Mouse (Mus musculus) forebrain, embryonic 12.5 days (tissue): Measurements from ENCODE around the gene Creb1. TPM values are rescaled to one million over a fixed set of nuclear protein-coding genes. Genes with fewer than 3 reads are reported as not detected.

ENCODE experiments used
- ATAC-seq: fragments of 200-750 bp; cut with Nextera tagmentation; 2 replicates; pipeline ENCODE4 v1.8.0; 2017; ENCODE audit warnings: moderate TSS enrichment; ENCODE audit not compliant: low FRiP score
- H3K27ac ChIP-seq: fragments of 300-500 bp; sonication (generic); 2 replicates; pipeline ENCODE4 v1.5.1; 2016; ENCODE audit warnings: mild to moderate bottlenecking
- H3K27me3 ChIP-seq: fragments of 300-500 bp; sonication (generic); 2 replicates; pipeline ENCODE4 v1.6.1; 2016; ENCODE audit warnings: mild to moderate bottlenecking
- H3K36me3 ChIP-seq: fragments of 300-500 bp; sonication (generic); replicated peaks from 2 replicates; pipeline ENCODE4 v1.6.1; 2016; ENCODE audit warnings: mild to moderate bottlenecking
- H3K4me1 ChIP-seq: fragments of 300-500 bp; sonication (generic); 2 replicates; pipeline ENCODE4 v1.6.1; 2016
- H3K4me2 ChIP-seq: fragments of 300-500 bp; sonication (generic); 2 replicates; pipeline ENCODE4 v1.6.1; 2016; ENCODE audit warnings: mild to moderate bottlenecking, moderate library complexity
- H3K4me3 ChIP-seq: fragments of 300-500 bp; sonication (generic); replicated peaks from 2 replicates; pipeline ENCODE4 v1.5.1; 2016; ENCODE audit warnings: mild to moderate bottlenecking
- H3K9ac ChIP-seq: fragments of 300-500 bp; sonication (generic); 2 replicates; pipeline ENCODE4 v1.6.1; 2016; ENCODE audit warnings: mild to moderate bottlenecking
- H3K9me3 ChIP-seq: fragments of 300-500 bp; sonication (generic); 2 replicates; pipeline ENCODE4 v1.6.1; 2016
- WGBS: fragments of 180-500 bp; shearing (Covaris S2); methylation state at CpG from one replicate; pipeline ENCODE4 v1.1.7; 2016; 5-methylcytosine and 5-hydroxymethylcytosine counted together
- polyA plus RNA-seq: library from polyadenylated mRNA; unstranded; fragments of >200 nt; fragmentation: Nextera tagmentation; extraction: Ambion mirVana; gene quantifications from 2 replicates; pipeline ENCODE4 v1.2.1, GENCODE M21; 2016

The Creb1 gene
- 66.1 and 75.4 TPM in 2 replicates for polyA plus RNA-seq

DNA sequence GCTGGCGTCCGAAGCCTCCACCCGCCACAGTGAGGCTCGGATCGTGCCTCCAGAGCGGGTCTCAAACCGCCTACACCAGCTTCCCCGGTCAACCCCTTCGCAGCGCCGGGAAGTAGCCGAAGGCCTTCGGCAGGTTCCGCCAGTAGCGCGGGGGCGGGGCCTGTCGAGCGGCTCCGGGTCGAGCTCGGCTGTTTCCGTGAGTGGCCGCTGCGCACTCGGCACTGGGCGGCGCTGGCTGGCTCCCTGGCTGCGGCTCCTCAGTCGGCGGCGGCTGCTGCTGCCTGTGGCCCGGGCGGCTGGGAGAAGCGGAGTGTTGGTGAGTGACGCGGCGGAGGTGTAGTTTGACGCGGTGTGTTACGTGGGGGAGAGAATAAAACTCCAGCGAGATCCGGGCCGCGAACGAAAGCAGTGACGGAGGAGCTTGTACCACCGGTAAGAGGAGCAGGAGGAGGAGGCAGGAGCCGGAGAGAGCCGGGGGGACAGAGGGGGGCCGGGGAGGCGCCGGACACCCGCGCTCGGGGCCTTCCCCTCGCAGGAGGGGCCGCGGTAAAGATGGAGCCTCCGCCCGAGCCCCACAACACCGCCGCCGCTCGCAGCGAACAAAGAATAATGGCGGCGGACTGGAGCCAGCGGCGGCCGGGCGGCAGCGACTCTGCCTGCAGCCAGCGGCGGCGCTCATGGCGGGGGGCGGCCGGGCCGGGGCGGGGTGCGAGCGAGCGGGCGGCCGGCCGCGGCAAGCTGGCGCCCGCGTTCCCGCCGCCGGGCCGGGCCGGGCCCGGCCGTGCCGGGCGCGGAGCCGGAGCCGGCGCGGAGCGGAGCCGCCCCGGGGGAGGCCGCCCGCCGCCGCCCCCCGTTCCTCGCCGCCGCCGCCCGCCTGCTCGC, at the start of gene Creb1:
Gene Creb1 (plus strand): TSS at position 57 of the 882 bp plus-strand sequence.
- Histone ChIP-seq H3K27ac (peak within 1 kb of the TSS; percentile 100), H3K4me3 (peak within 1 kb of the TSS; percentile 90), H3K27me3 (no peaks in the 10 kb centered on the region), H3K36me3 (no peaks in the 10 kb centered on the region), H3K9ac (peak within 1 kb of the TSS; percentile 97), H3K9me3 (no peaks in the 10 kb centered on the region), H3K4me2 (peak within 1 kb of the TSS; percentile 84), H3K4me1 (peaks cover 32% of the 10 kb centered on the region)
- WGBS, result under 1% methylated on average over 92 of the region's 119 CpGs
- ATAC-seq, result peak; percentile 97

- no peak for ATAC-seq
- Histone ChIP-seq H3K27me3 (no peaks in the 10 kb centered on the region), H3K9ac (no peak overlapping the region), H3K9me3 (no peaks in the 10 kb centered on the region), H3K4me1 (no peaks in the 10 kb centered on the region; the same call in 1 of the 2 replicates), H3K36me3 (no peaks in the 10 kb centered on the region), H3K4me2 (no peak overlapping the region), H3K27ac (no peak overlapping the region), H3K4me3 (no peak overlapping the region)
- 39% methylated on average over 4 of the region's 4 CpGs for WGBS
Measured at GRCm38 (mm10) chr1:64488521-64489029, 43.9 kb upstream of the Creb1 start.

DNA sequence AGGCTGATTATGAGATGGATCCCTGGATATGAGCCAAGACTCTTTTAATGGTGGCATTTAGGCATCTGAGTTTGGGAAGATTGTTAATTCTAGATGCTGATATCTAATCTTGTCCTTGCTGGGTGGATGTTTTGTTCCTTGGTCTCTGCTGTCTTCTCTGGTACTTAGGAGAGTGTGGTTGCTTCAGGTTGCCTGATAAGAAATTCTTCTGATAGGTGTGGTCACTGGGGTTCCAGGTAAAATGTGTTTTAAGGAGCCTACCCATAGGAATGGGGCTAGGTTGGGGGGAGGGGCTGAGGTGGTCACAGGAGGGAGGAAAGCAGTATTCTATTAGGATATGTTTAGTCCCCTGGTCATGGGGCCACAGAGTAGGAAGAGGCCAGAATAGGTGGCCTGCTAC, 35.6 kb upstream of the Creb1 start:
- H3K27me3 ChIP-seq, result no peaks in the 10 kb centered on the region
- H3K36me3 ChIP-seq, result no peaks in the 10 kb centered on the region
- H3K27ac ChIP-seq, result no peak overlapping the region
- H3K4me2 ChIP-seq, result no peak overlapping the region
- ATAC-seq, result no peak
- no peak overlapping the region for H3K4me3 ChIP-seq
- H3K9me3 ChIP-seq, result 0 out of 2 replicates have a peak, but pooled peaks cover 3% of the 10 kb centered on the region
- H3K4me1 ChIP-seq, result no peaks in the 10 kb centered on the region
- no peak overlapping the region for H3K9ac ChIP-seq

DNA sequence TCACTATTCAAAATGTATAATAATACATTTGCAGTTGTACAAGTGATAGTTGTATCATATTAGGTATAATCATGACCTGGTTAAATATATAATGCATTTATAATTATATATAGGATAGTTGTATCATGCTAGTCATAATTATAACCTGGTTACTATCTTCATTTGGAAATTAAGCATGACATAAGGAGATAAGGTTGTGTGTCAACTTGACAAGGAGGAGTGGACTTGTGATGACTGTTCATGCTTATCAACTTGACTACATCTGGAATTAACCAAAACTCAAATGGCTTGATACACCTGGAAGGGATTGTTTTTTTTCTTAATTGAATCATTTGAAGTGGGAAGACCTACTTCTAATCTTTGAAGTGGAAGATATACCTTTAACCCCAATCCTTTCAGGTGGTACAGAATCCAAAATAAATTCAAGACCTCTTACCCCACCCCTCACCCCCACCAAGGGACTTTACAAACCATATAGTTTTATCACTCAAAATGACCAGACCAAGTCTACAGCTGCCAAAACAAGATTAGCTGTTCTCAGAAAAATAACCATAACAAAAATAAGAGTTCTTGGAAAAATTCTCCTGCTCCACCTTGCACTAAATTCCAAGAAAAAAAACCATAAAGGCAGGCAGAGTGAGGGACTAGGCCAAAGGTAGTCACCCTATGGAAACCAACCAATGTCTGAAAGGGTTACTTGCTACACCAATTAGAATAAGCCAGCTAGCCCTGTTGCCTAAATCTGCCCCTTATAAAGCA, 30.9 kb upstream of the Creb1 start:
- ATAC-seq, result no peak
- Histone ChIP-seq H3K4me1 (no peaks in the 10 kb centered on the region), H3K9me3 (no peaks in the 10 kb centered on the region), H3K27ac (no peak overlapping the region), H3K27me3 (no peaks in the 10 kb centered on the region), H3K9ac (no peak overlapping the region), H3K4me3 (no peak overlapping the region), H3K36me3 (no peaks in the 10 kb centered on the region), H3K4me2 (no peak overlapping the region)

DNA sequence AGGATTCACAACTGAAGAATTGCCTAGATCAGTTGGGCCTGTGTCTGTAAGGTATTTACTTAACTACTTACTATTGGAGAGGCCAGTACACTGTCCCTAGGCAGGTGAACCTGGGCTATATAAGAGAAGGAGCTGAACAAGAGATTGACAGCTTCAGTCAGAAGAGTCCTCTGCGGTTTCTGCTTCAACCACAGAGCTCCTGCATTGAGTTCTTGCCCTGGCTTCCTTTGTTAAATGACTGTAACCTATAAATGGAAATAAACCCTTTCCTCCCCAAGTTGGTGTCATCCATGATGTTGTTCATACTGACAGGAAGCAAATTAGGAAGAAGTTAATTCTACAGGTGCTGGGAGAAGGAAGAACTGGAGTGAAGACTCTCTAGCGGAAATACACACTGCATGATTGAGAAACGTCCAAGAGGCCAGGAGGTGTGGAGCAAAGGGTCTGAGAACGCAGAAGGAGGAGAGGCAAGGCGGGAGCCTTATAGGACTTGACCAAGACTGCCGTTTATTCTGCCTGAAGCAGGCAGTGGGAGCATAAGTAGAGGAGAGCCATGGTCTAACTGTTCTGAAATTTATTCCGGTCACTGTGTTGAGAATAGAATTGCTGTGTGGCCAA, 23.9 kb upstream of the Creb1 start:
- H3K4me3 ChIP-seq, result no peak overlapping the region
- no peaks in the 10 kb centered on the region for H3K36me3 ChIP-seq
- H3K27me3 ChIP-seq, result no peaks in the 10 kb centered on the region
- no peak overlapping the region for H3K27ac ChIP-seq
- H3K4me1 ChIP-seq, result no peaks in the 10 kb centered on the region
- WGBS, result 92% methylated on average over 7 of the region's 7 CpGs
- H3K9ac ChIP-seq, result no peak overlapping the region
- ATAC-seq, result no peak
- no peaks in the 10 kb centered on the region for H3K9me3 ChIP-seq
- no peak overlapping the region for H3K4me2 ChIP-seq

DNA sequence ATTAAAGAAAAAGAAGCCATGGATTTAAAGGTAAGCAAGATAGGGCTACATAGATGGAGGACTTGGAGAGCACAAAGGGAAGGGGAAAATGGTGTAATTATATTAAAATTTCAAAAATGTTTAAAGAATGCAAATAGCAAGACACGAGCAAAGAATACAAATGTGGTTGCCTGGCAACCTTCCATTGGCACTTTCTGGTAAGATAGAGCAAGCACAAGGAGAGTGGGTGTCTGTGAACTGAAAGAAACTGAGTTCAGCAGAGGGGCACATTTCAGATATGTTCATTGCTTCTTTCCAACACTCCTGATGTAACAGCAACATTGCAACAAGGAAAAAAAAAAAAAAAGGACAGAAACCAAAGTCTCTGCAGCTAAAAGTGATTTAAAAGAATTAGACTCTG, 22.8 kb upstream of the Creb1 start:
- Histone ChIP-seq H3K4me1 (no peaks in the 10 kb centered on the region), H3K9ac (no peak overlapping the region), H3K27me3 (no peaks in the 10 kb centered on the region), H3K27ac (no peak overlapping the region), H3K9me3 (no peaks in the 10 kb centered on the region), H3K4me3 (no peak overlapping the region), H3K36me3 (no peaks in the 10 kb centered on the region), H3K4me2 (no peak overlapping the region)
- ATAC-seq, result no peak
- 64% methylated on average over 1 of the region's 1 CpGs for WGBS

DNA sequence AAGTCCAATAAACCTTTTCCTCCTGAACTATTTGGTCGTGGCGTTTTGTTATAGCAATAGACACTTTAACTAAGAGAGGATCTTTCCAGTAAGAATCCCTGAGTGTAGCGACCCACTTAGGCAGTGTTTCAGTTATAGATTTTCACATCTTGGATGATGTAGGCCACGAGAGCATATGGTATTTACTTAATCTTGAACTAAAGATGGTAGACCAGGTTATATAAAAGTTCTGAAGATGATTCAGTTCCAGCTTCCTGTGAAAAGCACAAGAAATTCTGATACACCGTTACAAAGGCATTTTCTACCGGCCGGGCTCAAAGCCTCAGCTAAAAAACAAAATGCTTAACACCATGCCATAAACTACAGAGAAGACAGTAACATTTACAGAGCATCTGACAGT, 18.3 kb upstream of the Creb1 start:
- Histone ChIP-seq H3K27ac (no peak overlapping the region), H3K27me3 (no peaks in the 10 kb centered on the region), H3K4me3 (no peak overlapping the region), H3K9ac (no peak overlapping the region), H3K4me2 (no peak overlapping the region), H3K36me3 (no peaks in the 10 kb centered on the region), H3K9me3 (no peaks in the 10 kb centered on the region), H3K4me1 (no peaks in the 10 kb centered on the region)
- no peak for ATAC-seq
- 94% methylated on average over 7 of the region's 7 CpGs for WGBS

GRCm38 (mm10) chr1:64516593-64516992, 15.9 kb upstream of the Creb1 start:
- Histone ChIP-seq H3K9ac (no peak overlapping the region), H3K4me2 (no peak overlapping the region)
- WGBS, result 85% methylated on average over 3 of the region's 3 CpGs

DNA sequence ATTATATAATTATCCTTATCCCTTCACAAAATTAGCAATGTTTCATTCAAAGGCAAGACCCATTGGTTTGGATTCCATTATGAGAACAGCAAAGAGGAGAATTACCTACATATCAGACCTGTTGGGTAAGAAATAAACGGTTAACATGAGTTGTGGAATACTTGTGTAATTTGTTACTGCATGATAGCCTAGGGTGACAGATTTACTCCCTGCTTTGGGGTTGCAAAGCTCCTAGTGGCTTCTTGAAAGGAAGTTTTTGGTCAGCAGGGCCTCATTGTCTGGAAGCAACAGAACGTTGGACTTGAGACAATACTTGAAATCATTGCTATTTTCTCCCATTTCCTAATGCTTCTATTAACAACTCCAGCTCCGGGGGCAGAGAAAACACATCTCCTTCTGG, 14.0 kb upstream of the Creb1 start:
- H3K9me3 ChIP-seq, result no peaks in the 10 kb centered on the region
- no peak for ATAC-seq
- no peak overlapping the region for H3K4me3 ChIP-seq
- H3K9ac ChIP-seq, result no peak overlapping the region
- H3K27me3 ChIP-seq, result no peaks in the 10 kb centered on the region
- no peaks in the 10 kb centered on the region for H3K36me3 ChIP-seq
- WGBS, result 73% methylated on average over 3 of the region's 3 CpGs
- no peaks in the 10 kb centered on the region for H3K4me1 ChIP-seq
- H3K27ac ChIP-seq, result no peak overlapping the region
- no peak overlapping the region for H3K4me2 ChIP-seq

More at GRCm38 (mm10) chr1:64516593-64516992, 15.9 kb upstream of the Creb1 start:
- Histone ChIP-seq H3K27me3 (no peaks in the 10 kb centered on the region), H3K9me3 (no peaks in the 10 kb centered on the region), H3K4me1 (no peaks in the 10 kb centered on the region), H3K4me3 (no peak overlapping the region), H3K36me3 (no peaks in the 10 kb centered on the region), H3K27ac (no peak overlapping the region)
- no peak for ATAC-seq

- no peak for ATAC-seq
- no peaks in the 10 kb centered on the region for H3K27me3 ChIP-seq
- 77% methylated on average over 1 of the region's 1 CpGs for WGBS
- H3K36me3 ChIP-seq, result no peaks in the 10 kb centered on the region
- no peak overlapping the region for H3K4me2 ChIP-seq
- H3K4me3 ChIP-seq, result no peak overlapping the region
- H3K9ac ChIP-seq, result no peak overlapping the region
- H3K27ac ChIP-seq, result no peak overlapping the region
- H3K9me3 ChIP-seq, result no peaks in the 10 kb centered on the region
- no peaks in the 10 kb centered on the region for H3K4me1 ChIP-seq
Measured at GRCm38 (mm10) chr1:64519345-64519744, 13.1 kb upstream of the Creb1 start.

- Histone ChIP-seq H3K27me3 (no peaks in the 10 kb centered on the region), H3K4me2 (no peak overlapping the region), H3K9me3 (no peaks in the 10 kb centered on the region), H3K4me3 (no peak overlapping the region), H3K4me1 (no peaks in the 10 kb centered on the region), H3K9ac (no peak overlapping the region), H3K27ac (no peak overlapping the region), H3K36me3 (no peaks in the 10 kb centered on the region)
- no peak for ATAC-seq
- WGBS, result 85% methylated on average over 1 of the region's 1 CpGs
Measured at GRCm38 (mm10) chr1:64519901-64520300, 12.5 kb upstream of the Creb1 start.

DNA sequence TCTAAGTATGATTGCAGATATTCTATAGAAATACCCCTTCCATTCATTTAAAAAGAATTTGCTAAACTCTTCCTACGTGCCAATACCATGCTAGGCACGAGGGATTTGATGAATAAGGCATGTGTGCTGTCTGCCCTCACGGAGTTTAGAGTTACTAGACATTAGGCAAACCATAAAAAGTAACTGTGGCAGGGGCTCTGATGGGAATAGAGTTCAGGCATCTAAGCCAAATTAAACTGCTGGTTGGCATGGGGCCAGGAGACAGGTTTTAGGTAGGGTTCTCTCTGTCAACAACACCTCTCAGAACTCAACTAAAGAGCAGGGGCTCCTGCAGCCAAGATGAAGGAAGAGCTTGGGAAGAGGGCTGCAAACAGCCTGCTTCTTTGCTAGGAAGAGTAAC, 10.7 kb upstream of the Creb1 start:
- no peaks in the 10 kb centered on the region for H3K27me3 ChIP-seq
- 86% methylated on average over 3 of the region's 3 CpGs for WGBS
- H3K36me3 ChIP-seq, result no peaks in the 10 kb centered on the region
- no peak overlapping the region for H3K9ac ChIP-seq
- no peak for ATAC-seq
- H3K27ac ChIP-seq, result no peak overlapping the region
- no peaks in the 10 kb centered on the region for H3K4me1 ChIP-seq
- no peak overlapping the region for H3K4me3 ChIP-seq
- no peak overlapping the region for H3K4me2 ChIP-seq
- H3K9me3 ChIP-seq, result no peaks in the 10 kb centered on the region
